Mouse (Mus musculus) neural tube, embryonic 14.5 days (tissue): ENCODE measurements at regions not wholly inside any gene's neighbourhood (a gene's known extent, or its start where the extent isn't known, plus 50 kb on each side); places are given as distances from the start of the nearest gene placed in this dataset.

Source experiments
- ATAC-seq: fragments of 200-750 bp; cut with Nextera tagmentation; 2 replicates; pipeline ENCODE4 v1.8.0; 2017; ENCODE audit warnings: low read depth, mild to moderate bottlenecking, moderate TSS enrichment, moderate library complexity
- H3K27ac ChIP-seq: fragments of 300-500 bp; sonication (generic); 2 replicates; pipeline ENCODE4 v1.5.1; 2014; ENCODE audit warnings: low read depth, mild to moderate bottlenecking, control low read depth, low read length, moderate library complexity, mixed read lengths
- H3K27me3 ChIP-seq: fragments of 300-500 bp; sonication (generic); 2 replicates; pipeline ENCODE4 v1.6.1; 2014; ENCODE audit warnings: low read length; ENCODE audit not compliant: control insufficient read depth, insufficient read depth
- H3K36me3 ChIP-seq: fragments of 300-500 bp; sonication (generic); 2 replicates; pipeline ENCODE4 v1.6.1; 2014; ENCODE audit warnings: low read length, mixed read lengths; ENCODE audit not compliant: control insufficient read depth, insufficient read depth
- H3K4me1 ChIP-seq: fragments of 300-500 bp; sonication (generic); 2 replicates; pipeline ENCODE4 v1.6.1; 2014; ENCODE audit warnings: low read length; ENCODE audit not compliant: control insufficient read depth, insufficient read depth
- H3K4me2 ChIP-seq: fragments of 300-500 bp; sonication (generic); 2 replicates; pipeline ENCODE4 v1.6.1; 2014; ENCODE audit warnings: mild to moderate bottlenecking, low read depth, low read length, control low read depth
- H3K4me3 ChIP-seq: fragments of 300-500 bp; sonication (generic); 2 replicates; pipeline ENCODE4 v1.5.1; 2014; ENCODE audit warnings: low read depth, low read length, control low read depth, mixed read lengths
- H3K9ac ChIP-seq: fragments of 300-500 bp; sonication (generic); replicated peaks from 2 replicates; pipeline ENCODE4 v1.6.1; 2014; ENCODE audit warnings: low read depth, mild to moderate bottlenecking, control low read depth, low read length, mixed read lengths
- H3K9me3 ChIP-seq: fragments of 300-500 bp; sonication (generic); 2 replicates; pipeline ENCODE4 v1.6.1; 2016; ENCODE audit warnings: low read length; ENCODE audit not compliant: control insufficient read depth
- WGBS: fragments of 180-500 bp; shearing (Covaris S2); extraction: QIAGEN DNeasy Blood & Tissue Kit; methylation state at CpG from one replicate; pipeline ENCODE4 v1.1.7; 2014; 5-methylcytosine and 5-hydroxymethylcytosine counted together

DNA sequence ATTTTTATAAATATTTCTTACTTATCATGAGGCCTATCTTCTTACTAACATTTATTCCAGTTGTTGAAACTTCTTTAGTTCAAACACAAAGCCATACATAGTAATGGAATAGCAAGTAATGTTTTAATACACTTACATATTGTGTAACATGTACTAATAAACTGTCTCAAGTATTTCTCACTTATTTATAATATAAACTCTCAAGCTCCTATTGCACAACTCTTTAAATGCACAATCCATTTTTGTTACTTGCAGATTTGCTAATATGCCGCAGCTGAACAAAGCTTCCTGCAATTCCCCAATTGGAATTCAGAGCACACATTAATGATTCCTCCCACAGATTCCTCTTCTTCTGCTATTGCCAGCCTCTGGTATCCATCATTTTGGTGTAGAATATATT is 749.2 kb downstream of the Rfpl4b start:
- Histone ChIP-seq H3K4me3 (no peak overlapping the region), H3K9ac (no peak overlapping the region), H3K9me3 (no peaks in the 10 kb centered on the region), H3K4me2 (no peak overlapping the region), H3K4me1 (no peaks in the 10 kb centered on the region), H3K27ac (no peak overlapping the region), H3K27me3 (no peaks in the 10 kb centered on the region), H3K36me3 (no peaks in the 10 kb centered on the region)
- 82% methylated on average over 1 of the region's 1 CpGs for WGBS
- no peak for ATAC-seq

DNA sequence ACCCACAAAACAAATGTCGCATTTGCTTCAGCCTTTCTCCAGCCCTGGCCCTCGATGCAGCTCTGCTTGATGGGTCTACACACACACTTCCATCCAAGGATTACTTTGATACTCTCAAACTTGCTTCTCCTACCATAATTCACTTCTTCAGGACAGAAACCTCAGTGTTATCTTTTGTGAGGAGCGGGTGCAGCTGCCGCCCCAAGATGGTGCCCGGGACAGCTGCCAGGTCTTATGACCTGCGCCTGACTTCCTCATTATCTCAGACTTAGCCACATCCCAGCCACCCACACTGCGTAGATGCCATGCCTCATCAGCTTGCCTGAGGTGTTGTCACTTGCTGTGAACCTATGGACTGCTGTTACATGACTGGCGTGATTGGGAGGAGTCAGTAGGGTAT is 762.5 kb downstream of the Rfpl4b start:
- no peaks in the 10 kb centered on the region for H3K4me1 ChIP-seq
- no peak for ATAC-seq
- no peaks in the 10 kb centered on the region for H3K27me3 ChIP-seq
- no peaks in the 10 kb centered on the region for H3K9me3 ChIP-seq
- no peak overlapping the region for H3K4me3 ChIP-seq
- H3K4me2 ChIP-seq: no peak overlapping the region
- no peak overlapping the region for H3K27ac ChIP-seq
- H3K9ac ChIP-seq: no peak overlapping the region
- 88% methylated on average over 8 of the region's 8 CpGs for WGBS
- H3K36me3 ChIP-seq: no peaks in the 10 kb centered on the region

DNA sequence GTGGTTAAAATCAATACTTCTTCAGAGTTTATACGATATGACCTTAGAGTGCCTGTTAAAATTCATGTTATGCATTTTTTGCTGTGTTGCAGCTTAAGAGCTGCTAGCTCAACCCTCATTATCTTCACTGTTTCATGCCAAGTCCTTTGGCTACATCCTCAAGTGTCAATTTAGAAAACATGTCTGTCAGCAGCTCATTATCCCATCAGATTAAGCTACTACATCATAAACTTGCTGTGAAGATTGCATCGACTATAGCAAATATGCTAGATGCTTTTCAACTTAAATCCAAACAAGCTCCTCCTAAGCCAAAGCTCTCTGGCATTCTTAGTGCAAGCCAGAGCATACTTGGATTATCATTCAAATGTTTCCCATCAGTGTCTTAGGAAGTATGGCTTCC is 811.1 kb downstream of the Rfpl4b start:
- no peak overlapping the region for H3K9ac ChIP-seq
- H3K4me2 ChIP-seq: no peak overlapping the region
- no peak overlapping the region for H3K4me3 ChIP-seq
- no peaks in the 10 kb centered on the region for H3K4me1 ChIP-seq
- H3K36me3 ChIP-seq: no peaks in the 10 kb centered on the region
- ATAC-seq: no peak
- 88% methylated on average over 2 of the region's 2 CpGs for WGBS
- no peak overlapping the region for H3K27ac ChIP-seq
- no peaks in the 10 kb centered on the region for H3K27me3 ChIP-seq
- no peaks in the 10 kb centered on the region for H3K9me3 ChIP-seq

DNA sequence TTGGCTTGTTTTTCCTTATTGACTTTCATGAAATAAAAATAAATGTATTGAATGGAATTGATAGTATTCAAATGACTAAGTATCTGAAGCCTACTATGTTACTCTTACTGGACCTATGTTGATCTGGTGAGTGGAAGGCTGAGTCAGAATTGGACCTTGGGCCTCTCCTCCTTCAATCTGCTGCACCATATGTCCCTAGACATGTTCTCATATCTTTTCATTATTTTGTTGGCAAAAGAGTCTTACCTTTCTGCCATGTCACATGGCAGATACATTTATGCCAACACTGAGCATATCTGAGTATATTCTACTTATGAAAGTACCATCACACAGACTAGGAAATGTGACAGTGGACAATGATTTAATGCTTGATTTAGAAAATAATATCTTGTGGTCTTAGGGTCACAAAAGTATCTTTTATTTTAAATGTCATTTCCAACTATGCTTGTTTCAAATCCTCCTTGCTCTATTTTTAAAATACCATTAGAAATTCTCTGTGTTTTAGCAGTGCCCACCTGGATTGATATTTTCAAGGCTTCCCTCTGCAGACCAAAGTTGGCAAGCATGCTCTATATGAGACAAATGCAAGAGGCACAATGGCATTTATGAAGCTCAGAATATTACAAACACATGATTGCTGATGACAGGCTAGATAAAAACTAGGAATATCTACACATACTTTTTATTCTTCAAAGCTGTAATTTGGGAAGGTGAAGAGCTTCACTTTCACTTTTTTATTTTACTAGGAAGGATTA is 825.7 kb downstream of the Rfpl4b start:
- Histone ChIP-seq H3K4me3 (no peak overlapping the region), H3K4me2 (no peak overlapping the region), H3K27me3 (no peaks in the 10 kb centered on the region), H3K27ac (no peak overlapping the region), H3K9ac (no peak overlapping the region), H3K4me1 (no peaks in the 10 kb centered on the region), H3K36me3 (no peaks in the 10 kb centered on the region), H3K9me3 (no peaks in the 10 kb centered on the region)
- no peak for ATAC-seq

DNA sequence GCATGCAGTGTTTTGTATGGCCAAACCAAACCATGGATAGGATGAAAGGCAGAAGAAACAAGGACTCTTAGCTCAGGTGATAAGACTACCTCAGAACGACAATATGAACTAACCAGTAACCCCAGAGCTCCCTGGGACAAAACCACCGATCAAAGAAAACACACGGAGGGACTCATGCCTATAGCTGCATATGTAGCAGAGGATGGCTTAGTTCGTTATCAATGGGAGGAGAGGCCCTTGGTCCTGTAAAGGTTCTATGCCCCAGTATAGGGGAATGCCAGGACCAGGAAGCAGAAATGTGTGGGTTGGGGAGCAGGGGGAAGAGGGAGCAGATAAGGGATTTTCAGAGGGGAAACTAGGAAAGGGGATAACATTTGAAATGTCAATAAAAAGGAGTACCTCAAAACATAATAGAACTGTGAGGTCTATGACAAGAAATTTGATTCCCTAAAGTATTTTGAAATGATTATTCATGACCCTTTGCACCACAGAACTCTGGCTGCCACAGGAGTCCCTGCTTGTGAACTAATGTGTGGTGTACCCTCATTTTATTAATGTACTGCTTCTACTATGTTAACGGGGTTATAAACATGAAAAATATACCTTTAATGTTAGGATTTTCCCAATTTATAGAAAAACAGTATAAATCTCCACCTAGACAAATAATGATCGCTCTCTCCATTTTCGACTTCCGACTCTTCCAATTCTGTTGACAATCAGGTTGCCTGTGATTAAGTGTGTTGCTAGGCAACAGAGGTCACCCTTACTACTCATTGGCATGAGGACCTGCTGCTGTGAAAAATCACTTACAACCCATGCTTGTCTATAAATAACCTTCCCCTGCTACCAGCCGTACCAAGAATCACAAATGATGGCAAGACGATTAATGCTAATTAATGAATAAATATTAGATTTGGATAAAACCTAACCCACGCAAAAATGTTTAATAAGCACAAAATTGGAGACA is 833.0 kb downstream of the Rfpl4b start:
- ATAC-seq: peak; percentile 83; the same call in 1 of the 2 replicates
- no peak overlapping the region for H3K9ac ChIP-seq
- H3K27ac ChIP-seq: no peak overlapping the region
- H3K36me3 ChIP-seq: no peaks in the 10 kb centered on the region
- H3K9me3 ChIP-seq: no peaks in the 10 kb centered on the region
- H3K4me3 ChIP-seq: no peak overlapping the region
- H3K27me3 ChIP-seq: no peaks in the 10 kb centered on the region
- no peaks in the 10 kb centered on the region for H3K4me1 ChIP-seq
- 46% methylated on average over 11 of the region's 11 CpGs for WGBS
- no peak overlapping the region for H3K4me2 ChIP-seq

DNA sequence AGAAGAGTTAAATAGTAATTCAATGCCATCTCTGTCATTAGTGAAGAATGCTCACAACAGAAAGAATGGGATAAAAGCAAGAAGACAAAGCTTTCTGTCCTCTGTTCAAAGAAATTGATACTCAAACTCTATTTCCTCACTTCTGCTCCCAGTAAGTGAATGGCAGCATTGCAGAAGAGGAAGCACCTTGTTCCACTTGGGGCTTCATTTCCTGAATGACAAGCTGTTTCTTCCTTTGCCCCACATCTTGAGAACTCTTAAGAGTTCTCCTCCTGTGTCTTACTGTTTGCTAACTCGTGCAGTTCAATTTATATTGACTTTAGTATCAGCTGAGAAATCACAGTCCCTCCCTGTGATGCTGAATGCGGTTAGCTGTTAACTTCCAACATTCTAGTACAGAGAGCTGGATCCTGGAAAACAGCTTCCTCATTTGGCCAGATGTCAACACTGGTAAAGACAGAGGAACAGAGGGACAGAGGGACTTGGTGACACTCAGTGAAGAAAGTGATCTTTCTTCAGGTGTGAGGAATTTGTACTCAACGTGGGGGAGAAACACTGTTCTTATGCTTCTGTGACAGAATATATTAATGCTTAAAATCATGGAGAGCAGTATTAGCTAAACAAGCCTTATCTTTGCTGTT is 840.3 kb upstream of the Marcks start:
- Histone ChIP-seq H3K4me1 (no peaks in the 10 kb centered on the region), H3K9ac (no peak overlapping the region), H3K36me3 (no peaks in the 10 kb centered on the region), H3K4me3 (no peak overlapping the region), H3K9me3 (no peaks in the 10 kb centered on the region), H3K4me2 (no peak overlapping the region), H3K27ac (no peak overlapping the region), H3K27me3 (no peaks in the 10 kb centered on the region)
- no peak for ATAC-seq
- WGBS: 85% methylated on average over 3 of the region's 3 CpGs

DNA sequence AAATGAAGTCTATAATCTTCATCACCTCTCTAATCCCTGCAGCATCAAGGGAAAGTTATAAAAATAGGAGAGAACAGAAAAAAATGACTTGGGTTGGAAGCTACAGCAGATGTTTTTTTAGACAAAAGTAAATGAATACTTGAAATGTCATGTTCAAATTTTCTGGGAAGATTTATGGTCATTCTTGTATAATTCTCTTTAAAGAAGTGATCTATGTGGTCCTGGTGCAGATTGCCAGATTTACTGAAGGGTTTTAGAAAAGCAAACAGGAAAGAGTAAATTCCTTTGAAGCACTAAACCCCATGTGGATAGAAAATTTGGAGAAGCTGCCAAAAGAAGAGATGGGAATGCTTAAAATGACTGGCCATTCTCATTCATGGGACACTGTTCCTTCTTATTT is 821.3 kb upstream of the Marcks start:
- Histone ChIP-seq H3K9ac (no peak overlapping the region), H3K9me3 (no peaks in the 10 kb centered on the region), H3K4me3 (no peak overlapping the region), H3K4me2 (no peak overlapping the region), H3K36me3 (no peaks in the 10 kb centered on the region), H3K27ac (no peak overlapping the region), H3K27me3 (no peaks in the 10 kb centered on the region), H3K4me1 (no peaks in the 10 kb centered on the region)
- no peak for ATAC-seq

DNA sequence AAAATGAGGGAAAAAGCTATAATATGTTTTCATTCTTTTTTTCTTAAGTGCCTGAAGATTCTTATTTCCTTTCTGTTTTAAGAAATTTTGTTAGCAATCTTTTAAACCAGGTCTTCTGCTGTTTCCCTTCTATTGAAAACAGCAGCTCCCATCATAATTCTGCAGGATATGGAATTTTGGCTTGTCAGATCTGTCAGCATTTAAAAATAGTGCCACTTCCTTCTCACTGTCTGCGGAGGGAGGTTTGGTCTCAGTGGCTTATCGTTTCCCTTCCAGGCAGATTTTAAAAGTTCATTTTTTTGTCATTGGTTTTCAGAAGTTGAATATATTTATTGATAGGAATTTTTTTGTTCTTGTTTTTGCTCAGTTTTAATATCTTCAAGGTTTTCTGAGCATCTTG is 776.1 kb upstream of the Marcks start:
- WGBS: 86% methylated on average over 2 of the region's 2 CpGs
- H3K9me3 ChIP-seq: no peaks in the 10 kb centered on the region
- no peaks in the 10 kb centered on the region for H3K27me3 ChIP-seq
- no peak overlapping the region for H3K4me2 ChIP-seq
- H3K36me3 ChIP-seq: no peaks in the 10 kb centered on the region
- ATAC-seq: no peak
- H3K4me3 ChIP-seq: no peak overlapping the region
- H3K9ac ChIP-seq: no peak overlapping the region
- H3K4me1 ChIP-seq: no peaks in the 10 kb centered on the region
- no peak overlapping the region for H3K27ac ChIP-seq

DNA sequence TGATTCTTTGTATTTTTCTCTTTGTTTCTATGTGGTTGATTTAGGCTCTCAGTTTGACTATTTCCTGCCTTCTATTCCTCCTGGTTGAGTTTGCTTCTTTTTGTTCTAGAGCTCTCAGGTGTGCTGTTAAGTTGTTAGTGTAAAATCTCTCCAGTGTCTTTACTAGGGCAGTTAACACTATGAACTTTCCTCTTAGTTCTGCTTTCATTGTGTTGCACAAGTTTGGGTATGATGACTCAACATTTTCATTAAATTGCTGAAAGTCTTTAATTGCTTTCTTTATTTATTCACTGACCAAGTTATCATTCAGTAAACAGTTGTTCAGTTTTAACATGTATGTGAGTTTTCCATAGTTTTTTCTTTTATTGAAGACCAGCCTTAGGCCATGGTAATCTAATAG is 772.9 kb upstream of the Marcks start:
- no peak overlapping the region for H3K9ac ChIP-seq
- H3K4me3 ChIP-seq: no peak overlapping the region
- no peak overlapping the region for H3K27ac ChIP-seq
- H3K9me3 ChIP-seq: no peaks in the 10 kb centered on the region
- no peak for ATAC-seq
- H3K36me3 ChIP-seq: no peaks in the 10 kb centered on the region
- H3K27me3 ChIP-seq: no peaks in the 10 kb centered on the region
- H3K4me2 ChIP-seq: no peak overlapping the region
- H3K4me1 ChIP-seq: no peaks in the 10 kb centered on the region
